Mouse (Mus musculus) NIH3T3 (cell line): ENCODE data around the gene Nfat5.
A peak's percentile ranks its signal among the peaks of the same experiment; 100 is the strongest.

Experiments used
- DNase-seq: peaks from one replicate; pipeline ENCODE4 v3.0.0-alpha.2; 2012; ENCODE audit warnings: low read depth

Gene Nfat5

GRCm38 (mm10) chr8:107397665-107398064 lies 104.4 kb downstream of the Nfat5 start:
- DNase-seq, result no peak

DNA sequence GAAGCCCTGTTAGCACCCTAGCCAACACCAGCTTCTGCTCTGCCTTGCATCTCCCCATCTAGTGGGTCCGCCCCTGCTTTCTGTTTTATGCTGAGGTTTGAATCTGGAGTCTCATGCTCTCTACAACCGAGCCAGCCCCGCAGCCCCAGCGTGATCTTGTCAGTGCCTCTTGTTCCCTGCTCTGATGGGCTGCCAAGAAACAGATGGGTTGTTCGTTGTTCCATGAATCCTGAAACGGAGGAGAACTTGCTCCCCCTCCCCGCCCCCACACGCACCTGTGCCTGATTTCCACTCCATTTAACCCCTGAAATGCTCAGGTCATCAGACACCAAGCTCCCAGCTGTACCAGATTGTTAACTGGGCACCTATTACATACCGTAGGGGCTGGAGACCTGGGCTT lies 106.2 kb downstream of the Nfat5 start:
- DNase-seq, result no peak

DNA sequence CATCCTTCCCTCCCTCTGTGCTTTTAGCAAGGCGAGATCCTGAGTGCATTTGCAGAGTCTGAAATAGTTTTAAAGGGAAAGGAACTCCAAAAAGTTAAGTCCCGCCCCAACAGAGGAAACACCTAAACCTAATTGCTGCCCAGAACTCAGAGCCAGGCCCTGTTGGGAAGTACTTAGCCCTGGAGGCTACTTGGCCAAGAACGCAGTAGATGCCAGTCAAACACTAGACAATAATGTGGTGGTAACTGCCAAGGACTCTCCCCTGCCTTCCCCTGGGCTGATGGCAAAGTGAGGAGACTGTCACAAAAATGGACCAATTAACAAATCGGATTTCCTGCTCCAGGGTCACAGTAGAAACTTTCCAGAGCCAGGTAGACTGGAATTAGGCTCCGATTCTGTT lies 108.6 kb downstream of the Nfat5 start:
- peak; percentile 31 for DNase-seq

DNA sequence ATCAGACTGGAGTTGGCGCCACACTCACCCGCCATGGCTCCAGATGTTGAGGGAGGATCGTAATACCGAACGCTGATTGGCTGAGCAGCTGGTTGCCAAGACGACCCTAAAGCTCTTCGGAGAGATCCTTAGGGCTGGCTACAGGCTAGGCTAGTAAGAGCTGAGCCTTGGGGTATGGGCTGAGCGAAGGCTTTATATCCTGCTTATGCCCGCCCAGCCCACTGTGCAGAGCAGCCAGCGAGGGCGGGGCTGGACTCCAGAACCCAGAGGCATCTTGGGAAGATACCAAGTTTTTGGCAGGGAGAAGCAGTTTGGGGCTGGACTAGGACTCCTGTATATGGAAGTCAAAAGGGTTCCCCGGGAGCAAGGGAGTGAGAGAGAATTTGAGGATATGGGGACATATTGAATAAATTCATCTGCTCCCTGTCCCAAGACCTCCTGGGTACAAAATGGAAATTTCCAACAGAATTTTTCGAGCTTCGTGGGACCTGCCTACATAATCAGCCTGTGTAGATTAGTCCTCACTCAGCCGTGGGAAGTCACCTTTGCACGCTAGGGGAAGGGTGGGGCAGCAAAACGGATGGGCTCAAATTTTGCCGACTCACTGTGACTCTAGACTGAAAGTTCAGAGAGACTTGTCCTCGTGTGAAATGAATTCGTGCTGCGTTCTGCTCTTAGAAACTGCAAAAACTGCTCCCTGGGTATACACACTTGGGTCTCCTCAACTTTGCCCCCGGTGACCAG lies 109.9 kb downstream of the Nfat5 start, which contains the start of gene Nqo1:
Gene Nqo1 (minus strand): TSS at position 169 of the 744 bp plus-strand sequence.
- peak; percentile 98 for DNase-seq

DNA sequence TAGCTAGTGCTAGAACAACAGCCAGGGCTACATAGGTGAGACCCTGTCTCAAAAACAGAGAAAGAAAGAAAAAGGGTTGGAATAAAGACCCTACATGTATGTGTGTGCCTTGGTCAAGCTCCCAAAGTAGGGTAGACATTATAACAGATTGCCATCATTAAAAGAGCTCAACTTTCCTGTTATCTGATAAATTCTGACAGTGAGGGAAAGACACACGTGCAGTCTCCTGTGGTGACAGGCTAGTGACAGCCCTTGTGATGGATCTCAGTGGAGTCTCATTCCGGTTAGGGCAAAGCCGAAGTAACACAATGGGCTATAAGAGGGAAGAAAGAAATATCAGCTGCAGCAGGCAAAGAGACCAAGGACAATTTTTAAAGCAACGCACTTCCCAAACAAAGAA lies 110.8 kb downstream of the Nfat5 start:
- no peak for DNase-seq

DNA sequence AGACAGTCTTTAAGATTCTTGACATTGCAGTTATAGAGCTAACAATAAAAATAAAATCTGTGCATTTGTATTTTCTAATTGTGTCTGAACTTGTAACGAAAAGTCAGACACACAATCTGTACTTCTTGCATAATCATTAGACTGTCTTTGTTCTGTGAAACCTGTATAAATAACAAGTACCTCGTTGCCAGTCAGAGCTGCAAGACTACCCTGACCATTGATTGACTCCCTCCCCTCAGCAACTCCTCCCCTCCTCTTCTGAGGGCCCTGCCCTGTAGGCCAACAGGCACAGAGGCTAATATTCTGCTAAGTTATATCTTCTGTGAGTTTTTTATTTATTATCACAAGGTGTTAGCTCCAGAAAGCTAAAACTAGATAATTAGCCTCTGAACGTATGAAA lies 112.7 kb downstream of the Nfat5 start:
- DNase-seq, result no peak

GRCm38 (mm10) chr8:107411391-107411790 lies 118.1 kb downstream of the Nfat5 start:
- DNase-seq, result peak; percentile 78

DNA sequence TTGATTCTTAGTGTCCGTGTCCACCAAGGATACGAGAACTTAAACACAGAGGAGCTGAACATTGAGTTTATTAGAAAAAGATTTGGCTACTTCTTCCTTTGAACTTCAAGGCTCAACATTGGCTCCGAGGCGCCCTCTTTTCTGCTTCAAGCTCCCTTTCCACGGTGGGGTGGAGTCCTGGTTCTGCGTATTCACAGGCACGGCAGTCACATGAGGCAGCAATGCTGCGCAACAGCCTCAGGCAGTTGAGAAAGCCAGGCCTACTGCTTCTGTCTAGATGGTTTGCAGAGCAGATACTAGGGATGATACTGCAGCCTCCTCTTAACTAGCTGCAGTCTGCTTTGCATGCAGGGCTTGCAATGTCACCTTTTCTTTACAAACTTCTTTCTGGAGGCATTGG lies 119.3 kb downstream of the Nfat5 start:
- no peak for DNase-seq

DNA sequence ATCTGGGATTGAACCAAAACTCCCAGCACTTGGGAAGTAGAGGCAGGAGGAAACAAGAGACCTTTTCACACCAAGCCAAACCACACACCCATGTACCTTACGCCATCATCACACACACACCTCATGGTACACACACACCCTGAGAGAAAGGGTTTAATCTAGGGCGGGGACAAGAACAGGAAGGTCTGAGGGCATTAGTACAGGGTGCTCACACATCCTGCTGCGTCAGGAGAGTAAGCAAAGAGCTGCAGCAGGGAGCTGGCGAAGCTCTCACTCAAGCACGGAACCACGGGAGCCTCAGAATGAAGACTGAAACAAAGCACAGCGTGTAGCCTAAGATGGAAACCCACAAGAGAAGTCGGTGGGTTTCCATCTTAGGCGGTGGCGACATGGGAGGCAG lies 120.6 kb downstream of the Nfat5 start:
- no peak for DNase-seq

DNA sequence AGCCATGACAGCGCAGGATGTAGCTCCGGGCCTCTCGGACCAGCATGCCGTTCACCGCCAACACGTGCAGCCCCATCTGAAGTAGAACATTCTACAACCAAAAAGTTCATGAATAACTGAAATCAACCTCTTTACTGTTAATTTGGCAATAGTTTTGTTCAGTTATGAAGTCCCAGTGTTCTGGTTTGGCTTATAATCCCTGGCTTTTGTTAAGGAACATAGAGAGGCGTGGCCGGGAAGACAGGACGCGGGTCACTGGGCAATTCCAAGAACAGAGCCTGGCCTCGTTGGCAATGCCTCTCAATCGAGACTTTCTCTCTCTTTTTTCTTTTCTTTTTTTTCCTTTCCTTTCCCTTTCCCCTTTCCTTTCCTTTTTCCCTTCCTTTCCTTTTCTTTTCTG lies 123.7 kb downstream of the Nfat5 start:
- no peak for DNase-seq

DNA sequence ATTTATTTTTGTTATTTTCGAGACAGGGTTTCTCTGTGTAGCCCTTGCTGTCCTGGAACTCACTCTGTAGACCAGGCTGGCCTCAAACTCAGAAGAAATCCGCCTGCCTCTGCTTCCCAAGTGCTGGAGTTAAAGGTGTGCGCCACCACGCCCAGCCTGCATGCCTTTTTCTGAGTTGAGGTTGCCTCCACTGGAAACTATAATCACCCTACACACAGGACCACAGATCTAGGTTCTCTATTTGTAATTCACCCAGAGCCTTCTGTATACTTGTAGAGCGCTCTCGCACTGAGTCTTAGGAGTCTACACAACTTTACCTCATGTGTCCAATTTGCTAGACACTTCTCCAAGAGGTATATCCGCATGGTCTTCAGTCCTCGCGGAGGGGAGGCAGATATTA lies 130.9 kb downstream of the Nfat5 start:
- DNase-seq, result no peak

- DNase-seq, result peak; percentile 99
Observed at GRCm38 (mm10) chr8:107424597-107425229, 131.4 kb downstream of the Nfat5 start, which contains the start of gene Nob1. Gene Nob1, minus strand, starts transcription at chr8:107425051.

DNA sequence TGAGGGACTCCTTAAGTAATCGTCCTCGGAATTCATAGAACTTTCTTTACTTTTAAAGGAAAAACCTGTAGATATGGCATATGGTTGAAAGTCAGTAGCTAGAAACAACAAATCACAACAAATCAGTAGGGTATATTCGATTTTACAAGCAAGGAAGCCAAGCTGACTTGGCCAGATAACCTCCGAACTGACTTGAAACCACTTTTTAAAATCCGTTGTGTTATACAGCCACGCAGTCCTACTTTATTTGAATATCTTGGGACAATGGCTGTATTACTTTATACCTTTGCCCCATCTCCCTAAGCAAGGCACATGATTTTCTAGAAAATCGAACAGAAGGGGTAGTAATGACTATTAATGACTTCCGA lies 131.9 kb downstream of the Nfat5 start:
- no peak for DNase-seq
